Mouse (Mus musculus): ENCODE data around the gene Nav2. TPM values are rescaled to one million over a fixed set of nuclear protein-coding genes. Genes with fewer than 3 reads are reported as not detected.

Nav2 gene
- total and polyA plus RNA-seq, 2 experiments from 2014 or later = 16.3 to 44.0 TPM

- ATAC-seq (no peak), DNase-seq (no peak)
- 76% methylated on average over 5 of the region's 5 CpGs for WGBS
- H3K4me1 ChIP-seq (ENCODE audit: insufficient read depth) = no peaks in the 10 kb centered on the region
- H3K27me3 ChIP-seq (ENCODE audit: insufficient read depth, low read length) = no peaks in the 10 kb centered on the region
- no peak overlapping the region for H3K27ac ChIP-seq (ENCODE audit: low read depth, low read length)
- H3K9me3 ChIP-seq (ENCODE audit: low read length) = no peaks in the 10 kb centered on the region
- no peak for TF ChIP-seq CTCF (IDR thresholded peaks at IDR 0.05; ENCODE audit: low read depth)
- H3K9ac ChIP-seq = no peak overlapping the region
- no peak overlapping the region for H3K4me2 ChIP-seq (ENCODE audit: low read depth)
- no peak overlapping the region for H3K4me3 ChIP-seq (ENCODE audit: low read depth, low read length)
- 0 out of 2 replicates have a peak, but pooled peaks cover 2% of the 10 kb centered on the region for H3K36me3 ChIP-seq (ENCODE audit: insufficient read depth)
These were observed 371.9 kb downstream of the Nav2 start for GRCm38 (mm10) chr7:49280427-49280826.

GRCm38 (mm10) chr7:49282446-49282845 is 373.9 kb downstream of the Nav2 start:
- Histone ChIP-seq H3K4me2 (ENCODE audit: low read depth) (no peak overlapping the region), H3K4me1 (ENCODE audit: insufficient read depth) (no peaks in the 10 kb centered on the region), H3K27ac (ENCODE audit: low read depth, low read length) (no peak overlapping the region), H3K9me3 (ENCODE audit: low read length) (no peaks in the 10 kb centered on the region), H3K36me3 (ENCODE audit: insufficient read depth) (0 out of 2 replicates have a peak, but pooled peaks cover 2% of the 10 kb centered on the region), H3K9ac (no peak overlapping the region), H3K4me3 (ENCODE audit: low read depth, low read length) (no peak overlapping the region), H3K27me3 (ENCODE audit: insufficient read depth, low read length) (no peaks in the 10 kb centered on the region)
- WGBS = 39% methylated on average over 7 of the region's 7 CpGs
- TF ChIP-seq CTCF (IDR thresholded peaks at IDR 0.05; ENCODE audit: low read depth) = no peak
- DNase-seq (peak; percentile 41), ATAC-seq (peak; percentile 82)

GRCm38 (mm10) chr7:49283507-49284361 is 375.2 kb downstream of the Nav2 start:
- TF ChIP-seq CTCF (IDR thresholded peaks at IDR 0.05; ENCODE audit: low read depth) = 0 out of 2 replicates have a peak, but pooled peaks have one; percentile 26
- WGBS = 78% methylated on average over 11 of the region's 11 CpGs

GRCm38 (mm10) chr7:49288186-49288585 is 379.7 kb downstream of the Nav2 start:
- DNase-seq (peak; percentile 53), ATAC-seq (peak; percentile 87)
- Histone ChIP-seq H3K9ac (no peak overlapping the region), H3K36me3 (ENCODE audit: insufficient read depth) (no peaks in the 10 kb centered on the region), H3K27ac (ENCODE audit: low read depth, low read length) (peak overlapping the region; percentile 35; the same call in 1 of the 2 replicates), H3K4me1 (ENCODE audit: insufficient read depth) (0 out of 2 replicates have a peak, but pooled peaks cover 4% of the 10 kb centered on the region), H3K4me3 (ENCODE audit: low read depth, low read length) (no peak overlapping the region), H3K9me3 (ENCODE audit: low read length) (no peaks in the 10 kb centered on the region), H3K27me3 (ENCODE audit: insufficient read depth, low read length) (no peaks in the 10 kb centered on the region), H3K4me2 (ENCODE audit: low read depth) (no peak overlapping the region)
- 50% methylated on average over 8 of the region's 8 CpGs for WGBS
- TF ChIP-seq CTCF (IDR thresholded peaks at IDR 0.05; ENCODE audit: low read depth) = no peak

More at GRCm38 (mm10) chr7:49283507-49284361, 375.2 kb downstream of the Nav2 start:
- no peak overlapping the region for H3K27ac ChIP-seq (ENCODE audit: low read depth, low read length)
- no peak overlapping the region for H3K4me2 ChIP-seq (ENCODE audit: low read depth)
- DNase-seq (no peak), ATAC-seq (no peak)
- no peak overlapping the region for H3K9ac ChIP-seq
- H3K36me3 ChIP-seq (ENCODE audit: insufficient read depth) = 0 out of 2 replicates have a peak, but pooled peaks cover 2% of the 10 kb centered on the region
- H3K27me3 ChIP-seq (ENCODE audit: insufficient read depth, low read length) = no peaks in the 10 kb centered on the region
- H3K4me3 ChIP-seq (ENCODE audit: low read depth, low read length) = no peak overlapping the region
- H3K9me3 ChIP-seq (ENCODE audit: low read length) = no peaks in the 10 kb centered on the region
- no peaks in the 10 kb centered on the region for H3K4me1 ChIP-seq (ENCODE audit: insufficient read depth)

GRCm38 (mm10) chr7:49290308-49290707 is 381.8 kb downstream of the Nav2 start:
- Histone ChIP-seq H3K9ac (no peak overlapping the region), H3K4me2 (ENCODE audit: low read depth) (no peak overlapping the region), H3K4me1 (ENCODE audit: insufficient read depth) (0 out of 2 replicates have a peak, but pooled peaks cover 4% of the 10 kb centered on the region), H3K4me3 (ENCODE audit: low read depth, low read length) (no peak overlapping the region), H3K27ac (ENCODE audit: low read depth, low read length) (no peak overlapping the region), H3K9me3 (ENCODE audit: low read length) (no peaks in the 10 kb centered on the region), H3K36me3 (ENCODE audit: insufficient read depth) (no peaks in the 10 kb centered on the region), H3K27me3 (ENCODE audit: insufficient read depth, low read length) (no peaks in the 10 kb centered on the region)
- no peak for ATAC-seq
- DNase-seq = no peak
- WGBS = 89% methylated on average over 4 of the region's 4 CpGs
- no peak for TF ChIP-seq CTCF (IDR thresholded peaks at IDR 0.05; ENCODE audit: low read depth)

- Histone ChIP-seq H3K4me1 (ENCODE audit: insufficient read depth) (0 out of 2 replicates have a peak, but pooled peaks cover 4% of the 10 kb centered on the region), H3K27me3 (ENCODE audit: insufficient read depth, low read length) (no peaks in the 10 kb centered on the region), H3K4me3 (ENCODE audit: low read depth, low read length) (no peak overlapping the region), H3K4me2 (ENCODE audit: low read depth) (no peak overlapping the region), H3K36me3 (ENCODE audit: insufficient read depth) (no peaks in the 10 kb centered on the region), H3K27ac (ENCODE audit: low read depth, low read length) (no peak overlapping the region), H3K9ac (no peak overlapping the region), H3K9me3 (ENCODE audit: low read length) (no peaks in the 10 kb centered on the region)
- ATAC-seq = no peak
- no peak for DNase-seq
- TF ChIP-seq CTCF (IDR thresholded peaks at IDR 0.05; ENCODE audit: low read depth) = no peak
- 93% methylated on average over 8 of the region's 8 CpGs for WGBS
These were observed 382.8 kb downstream of the Nav2 start for GRCm38 (mm10) chr7:49291208-49291892.
